Mouse (Mus musculus) embryonic facial prominence, embryonic 13.5 days (tissue): ENCODE measurements at regions not wholly inside any gene's neighbourhood (a gene's known extent, or its start where the extent isn't known, plus 50 kb on each side); places are given as distances from the start of the nearest gene placed in this dataset.

ENCODE experiments used
- ATAC-seq: fragments of 200-750 bp; cut with Nextera tagmentation; 2 replicates; pipeline ENCODE4 v1.8.0; 2017; ENCODE audit warnings: low read depth; ENCODE audit not compliant: insufficient number of reproducible peaks, insufficient read depth, low FRiP score, low TSS enrichment
- H3K27ac ChIP-seq: fragments of 300-500 bp; sonication (generic); 2 replicates; pipeline ENCODE4 v1.5.1; 2015; ENCODE audit warnings: moderate library complexity, mild to moderate bottlenecking, inconsistent platforms
- H3K27me3 ChIP-seq: fragments of 300-500 bp; sonication (generic); 2 replicates; pipeline ENCODE4 v1.6.1; 2015; ENCODE audit warnings: mild to moderate bottlenecking, inconsistent platforms
- H3K36me3 ChIP-seq: fragments of 300-500 bp; sonication (generic); 2 replicates; pipeline ENCODE4 v1.6.1; 2015; ENCODE audit warnings: mild to moderate bottlenecking, inconsistent platforms
- H3K4me1 ChIP-seq: fragments of 300-500 bp; sonication (generic); 2 replicates; pipeline ENCODE4 v1.6.1; 2015; ENCODE audit warnings: inconsistent platforms
- H3K4me2 ChIP-seq: fragments of 300-500 bp; sonication (generic); 2 replicates; pipeline ENCODE4 v1.6.1; 2015; ENCODE audit warnings: moderate library complexity, mild to moderate bottlenecking, inconsistent platforms
- H3K4me3 ChIP-seq: fragments of 300-500 bp; sonication (generic); 2 replicates; pipeline ENCODE4 v1.5.1; 2015; ENCODE audit warnings: mild to moderate bottlenecking, inconsistent platforms
- H3K9ac ChIP-seq: fragments of 300-500 bp; sonication (generic); 2 replicates; pipeline ENCODE4 v1.6.1; 2015; ENCODE audit warnings: mild to moderate bottlenecking, inconsistent platforms
- H3K9me3 ChIP-seq: fragments of 300-500 bp; sonication (generic); 2 replicates; pipeline ENCODE4 v1.6.1; 2016; ENCODE audit warnings: inconsistent platforms
- WGBS: fragments of 180-500 bp; shearing (Covaris S2); methylation state at CpG from one replicate; pipeline ENCODE4 v1.1.7; 2015; ENCODE audit warnings: mixed read lengths; 5-methylcytosine and 5-hydroxymethylcytosine counted together

GRCm38 (mm10) chr13:16763746-16764145 is 752.1 kb downstream of the Inhba start:
- H3K36me3 ChIP-seq: no peaks in the 10 kb centered on the region
- H3K9ac ChIP-seq: no peak overlapping the region
- no peaks in the 10 kb centered on the region for H3K9me3 ChIP-seq
- ATAC-seq: no peak
- H3K4me2 ChIP-seq: no peak overlapping the region
- no peaks in the 10 kb centered on the region for H3K27me3 ChIP-seq
- 5% methylated on average over 2 of the region's 2 CpGs for WGBS
- H3K4me1 ChIP-seq: peaks cover 13% of the 10 kb centered on the region
- H3K4me3 ChIP-seq: no peak overlapping the region
- H3K27ac ChIP-seq: no peak overlapping the region

- Histone ChIP-seq H3K4me1 (peaks cover 6% of the 10 kb centered on the region), H3K9me3 (no peaks in the 10 kb centered on the region), H3K36me3 (no peaks in the 10 kb centered on the region), H3K27ac (no peak overlapping the region), H3K4me3 (no peak overlapping the region), H3K4me2 (no peak overlapping the region), H3K9ac (no peak overlapping the region), H3K27me3 (no peaks in the 10 kb centered on the region)
- ATAC-seq: no peak
- 48% methylated on average over 2 of the region's 2 CpGs for WGBS
These were observed 757.8 kb downstream of the Inhba start for GRCm38 (mm10) chr13:16769409-16769808.

- WGBS: 40% methylated on average over 6 of the region's 6 CpGs
These were observed 758.3 kb downstream of the Inhba start for GRCm38 (mm10) chr13:16769848-16770422.

DNA sequence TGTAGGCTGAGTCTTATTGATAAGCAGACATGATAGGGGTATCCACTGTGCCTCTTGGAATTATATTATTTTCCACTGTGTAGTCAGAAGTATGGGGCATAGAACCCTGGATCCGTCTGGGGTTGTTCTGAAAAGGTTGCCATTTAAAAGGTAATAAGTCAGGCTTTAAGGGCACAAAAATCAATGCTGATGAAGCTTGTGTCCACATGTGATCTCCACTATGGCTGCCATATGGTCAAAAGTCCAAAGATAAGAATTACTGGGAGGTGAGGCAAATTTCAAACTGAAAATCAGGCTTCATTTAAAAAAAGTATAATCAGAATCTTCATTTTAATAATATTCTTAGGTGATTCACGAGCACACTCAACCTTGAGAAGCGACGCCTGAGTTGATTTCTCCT is 760.2 kb downstream of the Inhba start:
- 88% methylated on average over 4 of the region's 4 CpGs for WGBS

More at GRCm38 (mm10) chr13:16769848-16770422, 758.3 kb downstream of the Inhba start:
- Histone ChIP-seq H3K9me3 (no peaks in the 10 kb centered on the region), H3K4me1 (peaks cover 6% of the 10 kb centered on the region), H3K27ac (no peak overlapping the region), H3K27me3 (no peaks in the 10 kb centered on the region), H3K4me2 (no peak overlapping the region), H3K4me3 (no peak overlapping the region), H3K9ac (no peak overlapping the region), H3K36me3 (no peaks in the 10 kb centered on the region)
- ATAC-seq: no peak

DNA sequence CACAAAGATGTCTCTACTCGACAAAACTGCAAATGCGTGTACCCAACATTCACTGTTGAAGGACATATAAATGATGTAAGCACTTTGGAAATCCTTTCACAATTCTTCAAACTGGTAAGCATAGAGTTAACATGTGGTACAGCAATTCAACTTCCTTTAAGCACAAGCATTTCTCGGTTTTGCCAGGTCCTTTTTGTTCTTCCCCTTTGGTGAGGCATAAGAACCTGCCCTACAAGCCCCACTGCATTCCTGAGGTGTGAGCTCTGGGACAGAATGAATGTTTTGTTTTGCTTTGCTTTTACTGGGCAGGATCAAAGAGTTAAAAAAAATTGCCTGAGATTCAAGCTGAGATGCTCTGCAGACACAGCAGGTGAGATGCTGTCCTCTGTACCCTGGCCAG is 793.9 kb downstream of the Inhba start:
- Histone ChIP-seq H3K9ac (no peak overlapping the region), H3K9me3 (no peaks in the 10 kb centered on the region), H3K27me3 (no peaks in the 10 kb centered on the region), H3K4me3 (no peak overlapping the region), H3K4me2 (no peak overlapping the region), H3K36me3 (no peaks in the 10 kb centered on the region), H3K4me1 (no peaks in the 10 kb centered on the region), H3K27ac (no peak overlapping the region)
- ATAC-seq: peak; percentile 78
- 47% methylated on average over 3 of the region's 3 CpGs for WGBS

More for the DNA sequence above, 760.2 kb downstream of the Inhba start:
- Histone ChIP-seq H3K4me1 (peaks cover 6% of the 10 kb centered on the region; the same call in 1 of the 2 replicates), H3K36me3 (no peaks in the 10 kb centered on the region), H3K9me3 (no peaks in the 10 kb centered on the region), H3K27me3 (no peaks in the 10 kb centered on the region), H3K27ac (no peak overlapping the region), H3K4me3 (no peak overlapping the region), H3K4me2 (no peak overlapping the region), H3K9ac (no peak overlapping the region)
- ATAC-seq: no peak
